Mouse (Mus musculus) liver, adult 2 months (tissue): ENCODE measurements around the gene Trnt1. TPM values are rescaled to one million over a fixed set of nuclear protein-coding genes. Genes with fewer than 3 reads are reported as not detected.

Experiments used
- DNase-seq: peaks from one replicate; pipeline ENCODE4 v3.0.0-alpha.2; 2011; ENCODE audit warnings: low read depth, low spot score; ENCODE audit errors: extremely low read depth
- H3K27ac ChIP-seq: fragments of 200-500 bp; replicated peaks from 2 replicates; pipeline ENCODE4 v1.5.1; 2012; ENCODE audit warnings: low read depth, mild to moderate bottlenecking, control low read depth, inconsistent platforms, low read length; ENCODE audit not compliant: insufficient read depth
- H3K27me3 ChIP-seq: fragments of 200-500 bp; 2 replicates; pipeline ENCODE4 v1.6.1; 2012; ENCODE audit warnings: mild to moderate bottlenecking, moderate library complexity, low read length, inconsistent platforms; ENCODE audit not compliant: control insufficient read depth, insufficient read depth
- H3K36me3 ChIP-seq: fragments of 200-500 bp; 2 replicates; pipeline ENCODE4 v1.6.1; 2012; ENCODE audit warnings: low read length, inconsistent platforms; ENCODE audit not compliant: control insufficient read depth, insufficient read depth
- H3K4me1 ChIP-seq: fragments of 200-500 bp; 2 replicates; pipeline ENCODE4 v1.6.1; 2011; ENCODE audit warnings: low read length; ENCODE audit not compliant: control insufficient read depth, insufficient read depth
- H3K4me3 ChIP-seq: fragments of 200-500 bp; 2 replicates; pipeline ENCODE4 v1.5.1; 2011; ENCODE audit warnings: low read depth, mild to moderate bottlenecking, control low read depth, low read length, moderate library complexity; ENCODE audit not compliant: insufficient read depth
- H3K79me2 ChIP-seq: fragments of 200-500 bp; 2 replicates; pipeline ENCODE4 v1.6.1; 2012; ENCODE audit warnings: inconsistent platforms, mild to moderate bottlenecking, low read length, moderate library complexity; ENCODE audit not compliant: control insufficient read depth, insufficient read depth
- H3K9ac ChIP-seq: fragments of 200-500 bp; 2 replicates; pipeline ENCODE4 v1.6.1; 2012; ENCODE audit warnings: low read depth, mild to moderate bottlenecking, control low read depth, inconsistent platforms, low read length
- CTCF ChIP-seq: fragments of 200-500 bp; IDR thresholded peaks from 2 replicates; pipeline ENCODE4 v1.5.1; 2011; ENCODE audit warnings: low read depth, low read length, control low read depth
- POLR2A ChIP-seq: fragments of 200-500 bp; IDR thresholded peaks from 2 replicates; pipeline ENCODE4 v1.6.1; 2011; ENCODE audit warnings: low read length, control low read depth; ENCODE audit not compliant: insufficient read depth; ENCODE audit errors: extremely low read depth
- WGBS: fragments of 180-500 bp; shearing (Covaris S2); methylation state at CpG from one replicate; pipeline ENCODE4 v1.1.7; 2018; 5-methylcytosine and 5-hydroxymethylcytosine counted together
- polyA plus RNA-seq: library from polyadenylated mRNA; depleted of rRNA; stranded (reverse); fragments of >200 nt; gene quantifications from 2 replicates; pipeline ENCODE4 v1.2.3, GENCODE M21; 2012
- total RNA-seq: library from RNA; depleted of rRNA; stranded (reverse); fragments of >200 nt; gene quantifications from 2 replicates; pipeline ENCODE4 v1.2.3, GENCODE M21; 2014

Trnt1 gene
- total and polyA plus RNA-seq, 2 experiments: 13.7 to 19.8 TPM

GRCm38 (mm10) chr6:106738229-106738628 lies 30.7 kb upstream of the Trnt1 start:
- no peak overlapping the region for H3K27ac ChIP-seq
- H3K27me3 ChIP-seq: no peaks in the 10 kb centered on the region
- WGBS: 59% methylated on average over 3 of the region's 3 CpGs
- no peaks in the 10 kb centered on the region for H3K4me1 ChIP-seq
- H3K4me3 ChIP-seq: no peak overlapping the region
- TF ChIP-seq CTCF (no peak), POLR2A (no peak)
- no peak for DNase-seq
- no peaks in the 10 kb centered on the region for H3K36me3 ChIP-seq
- H3K9ac ChIP-seq: no peak overlapping the region
- H3K79me2 ChIP-seq: no peaks in the 10 kb centered on the region

DNA sequence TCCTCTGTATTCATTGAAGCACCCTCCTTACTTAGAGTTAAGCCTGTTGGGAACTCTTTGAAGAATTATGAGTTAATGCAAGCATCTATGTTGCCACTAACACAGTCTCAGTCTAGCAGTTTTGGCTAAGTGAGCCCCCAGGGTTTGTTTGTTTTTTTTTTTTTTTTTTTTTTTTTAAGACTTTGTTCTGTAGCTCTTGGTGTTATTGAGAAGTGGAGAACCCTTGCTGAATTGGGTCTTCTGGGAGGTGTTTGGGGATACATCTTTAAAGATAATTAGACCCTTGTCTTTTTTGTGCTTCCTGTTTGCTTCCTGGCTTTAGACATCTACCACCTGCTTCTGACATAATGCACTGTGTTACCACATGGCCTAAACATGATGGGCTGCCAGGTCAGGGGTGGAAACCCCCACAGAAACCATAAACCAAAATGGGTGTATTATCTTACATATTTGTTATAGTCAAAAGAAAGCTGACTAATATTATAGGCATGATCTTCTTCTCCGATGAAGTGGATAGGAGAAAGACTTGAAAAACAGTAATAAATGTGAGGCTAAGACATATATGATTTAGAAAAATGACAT lies 28.6 kb upstream of the Trnt1 start:
- TF ChIP-seq CTCF (no peak), POLR2A (no peak)
- no peak overlapping the region for H3K4me3 ChIP-seq
- WGBS: 89% methylated on average over 1 of the region's 1 CpGs

GRCm38 (mm10) chr6:106743556-106744233 lies 25.2 kb upstream of the Trnt1 start:
- DNase-seq: no peak
- H3K79me2 ChIP-seq: no peaks in the 10 kb centered on the region
- TF ChIP-seq POLR2A (no peak), CTCF (no peak)
- no peaks in the 10 kb centered on the region for H3K4me1 ChIP-seq
- 78% methylated on average over 7 of the region's 7 CpGs for WGBS
- no peak overlapping the region for H3K27ac ChIP-seq
- H3K27me3 ChIP-seq: no peaks in the 10 kb centered on the region
- no peaks in the 10 kb centered on the region for H3K36me3 ChIP-seq
- H3K9ac ChIP-seq: no peak overlapping the region
- no peak overlapping the region for H3K4me3 ChIP-seq

More for the DNA sequence above, 28.6 kb upstream of the Trnt1 start:
- DNase-seq: no peak
- Histone ChIP-seq H3K27me3 (no peaks in the 10 kb centered on the region), H3K4me1 (no peaks in the 10 kb centered on the region), H3K36me3 (no peaks in the 10 kb centered on the region), H3K9ac (no peak overlapping the region), H3K79me2 (no peaks in the 10 kb centered on the region), H3K27ac (no peak overlapping the region)

GRCm38 (mm10) chr6:106745673-106746394 lies 23.1 kb upstream of the Trnt1 start:
- TF ChIP-seq POLR2A (no peak), CTCF (no peak)
- H3K9ac ChIP-seq: no peak overlapping the region
- no peaks in the 10 kb centered on the region for H3K36me3 ChIP-seq
- H3K4me1 ChIP-seq: no peaks in the 10 kb centered on the region
- WGBS: 66% methylated on average over 7 of the region's 7 CpGs
- H3K27ac ChIP-seq: no peak overlapping the region
- no peak overlapping the region for H3K4me3 ChIP-seq
- DNase-seq: no peak
- no peaks in the 10 kb centered on the region for H3K79me2 ChIP-seq
- no peaks in the 10 kb centered on the region for H3K27me3 ChIP-seq

- Histone ChIP-seq H3K79me2 (no peaks in the 10 kb centered on the region), H3K27ac (no peak overlapping the region), H3K9ac (no peak overlapping the region), H3K27me3 (no peaks in the 10 kb centered on the region), H3K36me3 (no peaks in the 10 kb centered on the region), H3K4me1 (no peaks in the 10 kb centered on the region), H3K4me3 (no peak overlapping the region)
- DNase-seq: no peak
- 88% methylated on average over 5 of the region's 5 CpGs for WGBS
- TF ChIP-seq POLR2A: no peak
- no peak for TF ChIP-seq CTCF
Observed at GRCm38 (mm10) chr6:106747251-106747650, 21.7 kb upstream of the Trnt1 start.
